Mouse (Mus musculus): Measurements from ENCODE around the gene Ttk.

DNA sequence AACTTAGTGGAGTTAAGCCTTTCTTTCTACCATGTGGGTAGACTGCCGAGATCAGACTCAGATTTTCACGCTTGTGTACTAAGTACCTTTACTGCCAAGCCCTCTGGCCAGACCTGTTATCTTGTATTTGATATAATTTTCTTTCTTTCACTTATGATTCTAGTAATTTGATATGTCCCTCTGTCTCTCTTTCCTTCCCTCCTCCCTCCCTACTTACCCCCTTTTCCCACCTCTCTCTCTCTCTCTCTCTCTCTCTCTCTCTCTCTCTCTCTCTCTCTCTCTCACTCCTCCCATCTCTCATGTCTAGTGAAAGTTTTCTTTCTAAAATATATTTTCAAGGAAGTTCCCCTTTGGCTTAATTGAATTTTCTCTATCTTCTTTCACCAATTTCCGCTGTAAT, 72.5 kb downstream of the Ttk start:
- no peak for TF ChIP-seq CTCF (conservative IDR thresholded peaks at IDR 0.05 in 1 of 2, IDR thresholded peaks at IDR 0.05 in 1 of 2; ENCODE audit: low read depth in 2 of 2, low read length in 2 of 2)
- no peak for TF ChIP-seq JUND (conservative IDR thresholded peaks at IDR 0.05; ENCODE audit: low read depth, low read length)
- TF ChIP-seq POLR2A (IDR thresholded peaks at IDR 0.05; ENCODE audit: low read depth, low read length): no peak
- no peak for TF ChIP-seq ZMIZ1 (IDR thresholded peaks at IDR 0.05; ENCODE audit: low read depth, low read length)
- no peak for TF ChIP-seq E2F4 (IDR thresholded peaks at IDR 0.05; ENCODE audit: insufficient replicate concordance, low read depth, low read length)
- TF ChIP-seq POLR2AphosphoS2 (IDR thresholded peaks at IDR 0.05; ENCODE audit: low read depth, low read length): no peak
- no peak for TF ChIP-seq BHLHE40 (IDR thresholded peaks at IDR 0.05; ENCODE audit: low read depth, low read length)
- no peak for TF ChIP-seq CHD1 (IDR thresholded peaks at IDR 0.05; ENCODE audit: low read depth, low read length)
- TF ChIP-seq MYC (IDR thresholded peaks at IDR 0.05; ENCODE audit: low read depth, low read length): no peak

Measured in CH12.LX (cell line).